Mouse (Mus musculus): ENCODE data around the gene Kcnc3. TPM values are rescaled to one million over a fixed set of nuclear protein-coding genes. Genes with fewer than 3 reads are reported as not detected.

The Kcnc3 gene
- polyA plus RNA-seq, 1 experiment from 2014 or later = 0.84 TPM

GRCm38 (mm10) chr7:44572213-44572701 is 18.2 kb upstream of the Kcnc3 start, which contains the start of gene Napsa:
TSS of gene Napsa (plus strand) at chr7:44572380.
- Histone ChIP-seq H3K9ac (no peak within 1 kb of the TSS), H3K4me3 (replicated peaks) (no peak within 1 kb of the TSS), H3K36me3 (no peaks in the 10 kb centered on the region), H3K4me1 (no peaks in the 10 kb centered on the region), H3K27me3 (no peaks in the 10 kb centered on the region), H3K4me2 (replicated peaks) (no peak within 1 kb of the TSS), H3K9me3 (replicated peaks) (no peaks in the 10 kb centered on the region), H3K27ac (replicated peaks) (no peak within 1 kb of the TSS)
- 38% methylated on average over 7 of the region's 7 CpGs for WGBS
- no peak for ATAC-seq (ENCODE audit: insufficient number of reproducible peaks, low FRiP score, low TSS enrichment, low read depth)

GRCm38 (mm10) chr7:44572956-44573484 is 17.4 kb upstream of the Kcnc3 start:
- Histone ChIP-seq H3K9ac (no peak overlapping the region), H3K9me3 (replicated peaks) (no peaks in the 10 kb centered on the region), H3K4me1 (no peaks in the 10 kb centered on the region), H3K36me3 (no peaks in the 10 kb centered on the region), H3K27me3 (no peaks in the 10 kb centered on the region), H3K4me2 (replicated peaks) (no peak overlapping the region), H3K27ac (replicated peaks) (no peak overlapping the region), H3K4me3 (replicated peaks) (no peak overlapping the region)
- ATAC-seq (ENCODE audit: insufficient number of reproducible peaks, low FRiP score, low TSS enrichment, low read depth) = no peak
- WGBS = 68% methylated on average over 5 of the region's 5 CpGs

- Histone ChIP-seq H3K9me3 (replicated peaks) (no peaks in the 10 kb centered on the region; the same call in 1 of the 2 replicates), H3K4me2 (replicated peaks) (no peak overlapping the region), H3K27ac (replicated peaks) (no peak overlapping the region), H3K4me1 (no peaks in the 10 kb centered on the region), H3K27me3 (no peaks in the 10 kb centered on the region), H3K4me3 (replicated peaks) (no peak overlapping the region), H3K36me3 (no peaks in the 10 kb centered on the region), H3K9ac (no peak overlapping the region)
- ATAC-seq (ENCODE audit: insufficient number of reproducible peaks, low FRiP score, low TSS enrichment, low read depth) = no peak
- WGBS = 43% methylated on average over 5 of the region's 5 CpGs
These were observed 14.1 kb upstream of the Kcnc3 start for GRCm38 (mm10) chr7:44576333-44576844.

GRCm38 (mm10) chr7:44581637-44582036 is 8.8 kb upstream of the Kcnc3 start:
- no peak overlapping the region for H3K27ac ChIP-seq (replicated peaks)
- peaks cover 20% of the 10 kb centered on the region for H3K27me3 ChIP-seq
- H3K9me3 ChIP-seq (replicated peaks) = no peaks in the 10 kb centered on the region; the same call in 1 of the 2 replicates
- peaks cover 5% of the 10 kb centered on the region; the same call in 1 of the 2 replicates for H3K4me1 ChIP-seq
- WGBS = 76% methylated on average over 6 of the region's 6 CpGs
- no peak overlapping the region for H3K9ac ChIP-seq
- no peak overlapping the region for H3K4me2 ChIP-seq (replicated peaks)
- H3K36me3 ChIP-seq = no peaks in the 10 kb centered on the region
- no peak overlapping the region for H3K4me3 ChIP-seq (replicated peaks)
- ATAC-seq (ENCODE audit: insufficient number of reproducible peaks, low FRiP score, low TSS enrichment, low read depth) = no peak

GRCm38 (mm10) chr7:44582709-44583108 is 7.8 kb upstream of the Kcnc3 start:
- Histone ChIP-seq H3K9ac (no peak overlapping the region), H3K27ac (replicated peaks) (no peak overlapping the region), H3K9me3 (replicated peaks) (no peaks in the 10 kb centered on the region; the same call in 1 of the 2 replicates), H3K27me3 (peaks cover 31% of the 10 kb centered on the region), H3K4me1 (peaks cover 12% of the 10 kb centered on the region; the same call in 1 of the 2 replicates), H3K4me2 (replicated peaks) (no peak overlapping the region), H3K4me3 (replicated peaks) (no peak overlapping the region), H3K36me3 (no peaks in the 10 kb centered on the region)
- 62% methylated on average over 5 of the region's 5 CpGs for WGBS
- no peak for ATAC-seq (ENCODE audit: insufficient number of reproducible peaks, low FRiP score, low TSS enrichment, low read depth)

GRCm38 (mm10) chr7:44583146-44583545 is 7.3 kb upstream of the Kcnc3 start:
- Histone ChIP-seq H3K9me3 (replicated peaks) (no peaks in the 10 kb centered on the region; the same call in 1 of the 2 replicates), H3K4me2 (replicated peaks) (no peak overlapping the region), H3K4me3 (replicated peaks) (no peak overlapping the region), H3K27me3 (peaks cover 36% of the 10 kb centered on the region), H3K4me1 (peaks cover 12% of the 10 kb centered on the region; the same call in 1 of the 2 replicates), H3K27ac (replicated peaks) (no peak overlapping the region), H3K36me3 (no peaks in the 10 kb centered on the region), H3K9ac (no peak overlapping the region)
- ATAC-seq (ENCODE audit: insufficient number of reproducible peaks, low FRiP score, low TSS enrichment, low read depth) = no peak
- 86% methylated on average over 1 of the region's 1 CpGs for whole genome bisulfite sequencing

- no peak for ATAC-seq (ENCODE audit: insufficient number of reproducible peaks, low FRiP score, low TSS enrichment, low read depth)
- Histone ChIP-seq H3K4me3 (replicated peaks) (no peak overlapping the region), H3K27ac (replicated peaks) (no peak overlapping the region), H3K36me3 (no peaks in the 10 kb centered on the region), H3K4me2 (replicated peaks) (no peak overlapping the region), H3K9me3 (replicated peaks) (no peaks in the 10 kb centered on the region), H3K9ac (no peak overlapping the region), H3K27me3 (peaks cover 46% of the 10 kb centered on the region), H3K4me1 (peaks cover 24% of the 10 kb centered on the region)
- WGBS = 75% methylated on average over 4 of the region's 4 CpGs
These were observed 6.1 kb upstream of the Kcnc3 start for GRCm38 (mm10) chr7:44584265-44584804.

GRCm38 (mm10) chr7:44584921-44585320 is 5.5 kb upstream of the Kcnc3 start:
- H3K9me3 ChIP-seq (replicated peaks) = no peaks in the 10 kb centered on the region
- no peaks in the 10 kb centered on the region for H3K36me3 ChIP-seq
- H3K9ac ChIP-seq = no peak overlapping the region
- peaks cover 48% of the 10 kb centered on the region for H3K27me3 ChIP-seq
- H3K4me3 ChIP-seq (replicated peaks) = no peak overlapping the region
- no peak overlapping the region for H3K27ac ChIP-seq (replicated peaks)
- H3K4me1 ChIP-seq = peaks cover 30% of the 10 kb centered on the region
- H3K4me2 ChIP-seq (replicated peaks) = no peak overlapping the region
- ATAC-seq (ENCODE audit: insufficient number of reproducible peaks, low FRiP score, low TSS enrichment, low read depth) = no peak
- WGBS = 88% methylated on average over 6 of the region's 6 CpGs

GRCm38 (mm10) chr7:44585606-44586005 is 4.9 kb upstream of the Kcnc3 start:
- WGBS = 89% methylated on average over 6 of the region's 6 CpGs

GRCm38 (mm10) chr7:44586518-44586917 is 3.9 kb upstream of the Kcnc3 start:
- ATAC-seq (ENCODE audit: insufficient number of reproducible peaks, low FRiP score, low TSS enrichment, low read depth) = no peak
- H3K27ac ChIP-seq (replicated peaks) = no peak overlapping the region
- H3K27me3 ChIP-seq = peaks cover 56% of the 10 kb centered on the region

More at GRCm38 (mm10) chr7:44585606-44586005, 4.9 kb upstream of the Kcnc3 start:
- H3K27me3 ChIP-seq = peaks cover 48% of the 10 kb centered on the region
- no peaks in the 10 kb centered on the region for H3K36me3 ChIP-seq
- H3K27ac ChIP-seq (replicated peaks) = no peak overlapping the region
- peaks cover 33% of the 10 kb centered on the region for H3K4me1 ChIP-seq
- no peaks in the 10 kb centered on the region for H3K9me3 ChIP-seq (replicated peaks)
- no peak overlapping the region for H3K9ac ChIP-seq
- H3K4me2 ChIP-seq (replicated peaks) = no peak overlapping the region
- no peak for ATAC-seq (ENCODE audit: insufficient number of reproducible peaks, low FRiP score, low TSS enrichment, low read depth)
- H3K4me3 ChIP-seq (replicated peaks) = no peak overlapping the region

GRCm38 (mm10) chr7:44586930-44587329 is 3.5 kb upstream of the Kcnc3 start:
- no peak for ATAC-seq (ENCODE audit: insufficient number of reproducible peaks, low FRiP score, low TSS enrichment, low read depth)
- H3K9ac ChIP-seq = no peak overlapping the region

More at GRCm38 (mm10) chr7:44586518-44586917, 3.9 kb upstream of the Kcnc3 start:
- H3K4me3 ChIP-seq (replicated peaks) = peak overlapping the region; percentile 38
- no peaks in the 10 kb centered on the region for H3K36me3 ChIP-seq
- peaks cover 40% of the 10 kb centered on the region for H3K4me1 ChIP-seq
- 8% methylated on average over 19 of the region's 19 CpGs for WGBS
- H3K4me2 ChIP-seq (replicated peaks) = peak overlapping the region; percentile 62
- no peak overlapping the region for H3K9ac ChIP-seq
- no peaks in the 10 kb centered on the region for H3K9me3 ChIP-seq (replicated peaks)

More at GRCm38 (mm10) chr7:44586930-44587329, 3.5 kb upstream of the Kcnc3 start:
- Histone ChIP-seq H3K27me3 (peaks cover 60% of the 10 kb centered on the region), H3K4me3 (replicated peaks) (peak overlapping the region; percentile 38), H3K4me2 (replicated peaks) (peak overlapping the region; percentile 62), H3K9me3 (replicated peaks) (no peaks in the 10 kb centered on the region), H3K36me3 (no peaks in the 10 kb centered on the region), H3K4me1 (peaks cover 45% of the 10 kb centered on the region), H3K27ac (replicated peaks) (no peak overlapping the region)
- under 1% methylated on average over 18 of the region's 18 CpGs for WGBS
